Mouse (Mus musculus): Measurements from ENCODE around the gene Pam.
A peak's percentile ranks its signal among the peaks of the same experiment; 100 is the strongest.
"Not testable (repeated sequence)": the region's sequence is repeated elsewhere in the genome, so short reads cannot be mapped to it uniquely, and the experiment has no call there.

Gene Pam

DNA sequence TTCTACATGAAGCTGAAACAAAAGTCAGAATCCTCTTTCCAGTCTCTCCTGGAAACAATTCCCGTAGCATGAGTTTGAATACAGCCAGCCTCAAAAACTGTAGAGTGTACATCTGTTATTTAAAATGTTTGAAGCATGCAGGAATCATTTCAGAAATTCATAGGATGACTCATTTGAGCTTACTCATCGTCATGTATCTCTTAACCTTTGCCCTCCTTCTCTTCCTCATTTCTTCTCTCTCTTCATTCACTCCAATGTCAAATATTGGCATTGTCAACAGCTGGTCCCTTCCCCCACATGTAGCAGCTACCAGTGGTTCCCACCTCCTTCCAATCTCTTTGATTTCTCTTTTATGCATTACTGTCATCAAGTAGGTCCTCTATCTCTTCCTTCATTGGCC is 59.7 kb downstream of the Pam start:
- DNase-seq (ENCODE audit: low spot score) = no peak

DNA sequence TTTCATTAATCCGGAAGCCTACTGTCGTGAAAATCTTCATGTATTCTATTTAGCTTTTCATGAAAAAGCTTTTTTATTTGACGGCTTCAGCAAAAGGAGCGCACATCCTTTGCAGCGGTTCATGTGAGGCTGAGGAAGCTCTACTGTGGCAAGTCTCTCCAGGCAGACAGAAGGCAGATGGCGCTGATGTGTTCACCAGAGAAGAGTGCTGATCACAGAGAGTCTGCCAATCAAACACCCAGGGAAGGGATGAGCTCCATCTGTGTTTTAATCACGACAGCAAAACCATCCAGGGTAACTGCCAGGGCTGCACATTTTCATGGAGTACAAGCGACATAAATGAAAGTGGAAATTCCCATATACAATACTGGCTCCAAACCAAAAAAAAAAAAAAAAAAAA is 63.6 kb downstream of the Pam start:
- no peak for DNase-seq (ENCODE audit: low spot score)

DNA sequence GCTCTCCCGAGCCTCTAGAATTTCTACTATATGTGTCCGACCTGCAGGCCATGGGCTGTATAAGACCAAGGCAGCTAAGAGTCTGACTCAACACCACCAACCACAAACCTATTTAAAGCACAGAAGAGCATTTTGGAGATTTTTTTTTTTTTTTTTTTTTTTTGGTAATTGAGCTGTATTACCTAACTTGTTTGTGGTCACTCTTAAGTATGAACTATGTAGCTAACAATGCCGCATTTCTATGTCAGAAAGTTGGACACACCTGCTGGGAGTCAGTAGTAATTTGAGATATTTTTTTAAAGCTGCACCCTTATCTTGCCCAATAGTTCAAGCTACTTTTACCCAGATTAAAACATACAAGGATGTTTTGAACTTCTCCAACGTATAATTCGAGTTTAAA is 66.4 kb downstream of the Pam start:
- no peak for DNase-seq (ENCODE audit: low spot score)

DNA sequence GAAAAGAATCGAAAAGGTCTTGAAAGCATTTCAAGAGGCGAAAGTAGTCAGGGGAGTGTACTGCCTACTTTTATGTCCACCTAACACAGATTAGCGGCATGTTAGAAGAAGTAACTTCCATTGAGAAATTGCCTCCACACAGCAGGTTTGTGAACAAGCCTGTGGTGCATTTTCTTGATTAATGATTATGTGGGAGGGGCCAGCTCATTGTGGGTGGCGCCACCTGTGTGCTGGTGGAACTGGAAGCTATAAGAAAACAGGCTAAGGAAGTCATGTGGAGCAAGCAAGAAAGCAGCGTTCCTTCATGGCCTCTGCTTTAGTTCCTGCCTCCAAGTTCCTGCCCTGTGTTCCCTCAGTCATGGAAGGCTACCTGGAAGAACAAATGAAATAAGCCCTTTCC is 67.0 kb downstream of the Pam start:
- DNase-seq (ENCODE audit: low spot score) = no peak

DNA sequence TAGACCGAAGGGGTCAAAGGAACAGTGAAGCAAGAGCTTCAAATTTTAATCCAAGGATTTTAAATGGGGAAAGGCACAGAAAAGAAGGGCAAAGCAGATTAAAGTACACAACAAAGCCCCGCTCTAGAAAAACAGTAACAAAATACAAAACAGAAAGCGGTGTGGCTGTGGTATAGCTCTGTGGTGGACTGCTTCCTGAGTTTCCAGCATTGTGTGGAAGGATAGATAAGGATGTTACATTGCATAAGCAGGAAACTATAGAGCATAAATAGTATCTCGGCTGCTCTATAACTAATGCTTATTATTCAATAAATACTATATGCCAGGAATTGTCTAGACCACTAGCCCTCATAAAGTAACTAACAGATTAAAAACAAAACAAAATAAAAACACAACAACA is 67.5 kb downstream of the Pam start:
- DNase-seq (ENCODE audit: low spot score) = no peak

DNA sequence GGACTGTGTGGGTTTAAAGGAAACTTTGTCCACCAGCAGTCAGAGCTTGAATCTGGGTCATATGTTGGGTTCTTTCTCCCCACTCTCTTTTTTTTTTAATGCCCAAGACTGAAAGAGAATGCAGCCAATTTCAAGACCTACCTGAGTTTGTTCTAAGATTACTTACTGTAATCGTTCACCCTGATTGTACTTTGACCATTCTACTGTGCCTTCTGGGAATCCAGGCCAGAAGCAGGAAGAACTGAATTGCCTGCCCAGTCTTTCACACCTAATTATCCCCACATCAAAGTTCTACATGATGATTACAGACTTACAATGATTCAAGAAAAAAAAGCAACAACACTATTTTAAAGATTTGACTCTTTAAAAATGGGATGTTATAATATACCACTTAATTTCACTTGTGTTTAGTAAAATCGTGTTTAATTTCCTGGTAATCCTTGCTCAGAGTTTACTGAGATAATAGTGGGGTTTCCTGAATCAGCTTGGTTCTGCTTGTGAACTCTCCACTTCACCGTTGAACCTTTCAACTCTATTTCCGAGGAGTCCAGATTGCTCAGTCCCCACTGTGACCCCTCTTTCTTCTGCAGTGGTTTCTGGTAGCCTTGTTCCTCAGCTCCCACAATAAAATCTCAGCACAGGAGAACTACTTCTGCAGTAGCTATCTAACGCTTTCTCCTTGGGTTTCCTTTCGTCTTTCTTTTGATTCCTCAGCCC is 69.4 kb downstream of the Pam start:
- no peak for DNase-seq (ENCODE audit: low spot score)

DNA sequence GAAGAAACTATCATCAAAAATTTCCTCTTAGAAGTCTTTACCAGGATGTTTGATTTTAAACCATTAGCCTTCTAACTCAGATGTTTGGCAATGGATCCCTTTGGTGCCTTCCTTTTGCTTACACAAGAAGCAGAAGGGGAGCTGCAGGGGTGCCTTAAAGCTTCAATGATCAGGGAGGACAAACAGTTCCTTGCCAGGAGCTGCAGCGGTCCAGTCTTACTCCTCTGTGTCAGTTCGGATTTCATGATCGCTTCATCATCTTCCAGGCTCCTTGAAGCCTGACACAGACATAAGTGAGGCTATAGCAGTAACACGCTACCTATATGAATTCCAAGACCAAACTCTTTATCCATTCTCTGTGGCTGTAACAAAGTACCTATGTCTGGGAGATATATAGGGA is 71.6 kb downstream of the Pam start:
- no peak for DNase-seq (ENCODE audit: low spot score)

DNA sequence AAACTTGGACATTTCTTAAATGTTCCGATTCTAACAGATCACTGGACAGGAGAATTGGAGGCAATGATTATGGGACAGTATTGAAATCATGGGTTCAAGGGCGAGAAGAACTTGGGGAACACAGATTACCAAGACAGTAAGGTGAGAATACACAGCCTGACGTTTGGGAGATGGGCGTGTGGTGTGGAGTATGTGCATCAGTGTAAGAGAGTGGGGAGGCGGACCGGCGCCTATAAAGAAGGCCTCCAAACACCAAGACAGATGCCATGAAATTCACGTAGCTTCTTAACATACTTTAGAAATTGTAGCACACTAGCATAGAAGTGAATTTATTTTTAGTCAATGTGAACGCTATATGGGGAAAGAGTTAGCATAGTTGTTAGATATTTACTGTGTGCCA is 76.5 kb downstream of the Pam start:
- no peak for DNase-seq (ENCODE audit: low spot score)

DNA sequence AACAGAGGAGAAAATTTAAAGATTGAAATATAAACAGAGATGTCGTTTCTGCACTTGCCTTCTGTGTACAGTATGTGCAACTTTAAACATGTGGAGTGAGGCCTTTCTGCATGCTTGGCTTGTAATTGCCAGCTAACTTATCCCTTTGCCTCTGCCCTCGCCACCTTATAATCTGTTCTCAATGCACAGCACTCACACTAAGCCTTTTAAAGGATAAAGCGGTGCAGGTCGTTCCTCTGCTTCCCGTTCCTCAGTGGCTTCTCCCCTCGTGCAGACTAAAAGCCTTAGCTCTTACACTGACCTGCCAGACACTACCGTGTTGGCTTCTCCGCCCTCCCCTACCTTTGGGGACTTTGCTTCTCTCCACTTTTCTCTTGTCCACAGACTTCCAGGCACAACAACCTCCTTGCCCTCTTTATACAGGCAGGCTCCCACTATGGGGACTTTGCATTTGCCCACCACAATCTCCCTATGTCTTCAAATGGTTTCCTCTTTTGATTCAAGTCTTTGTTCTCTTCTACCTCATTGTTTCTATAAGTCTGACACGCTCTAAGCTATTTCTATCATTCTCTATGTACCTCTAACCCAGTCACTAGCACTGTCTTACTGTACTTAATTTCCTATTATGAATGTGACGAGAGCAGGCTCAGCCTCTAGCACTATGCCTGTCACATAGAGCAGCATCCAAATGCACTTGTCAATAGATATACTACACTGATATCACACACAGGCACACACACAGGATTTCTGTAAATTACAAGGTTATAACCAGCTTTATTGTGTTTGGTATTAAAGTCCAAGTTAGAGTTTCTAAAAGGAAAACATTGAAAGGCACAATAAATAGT is 79.2 kb downstream of the Pam start:
- no peak for DNase-seq (ENCODE audit: low spot score)

DNA sequence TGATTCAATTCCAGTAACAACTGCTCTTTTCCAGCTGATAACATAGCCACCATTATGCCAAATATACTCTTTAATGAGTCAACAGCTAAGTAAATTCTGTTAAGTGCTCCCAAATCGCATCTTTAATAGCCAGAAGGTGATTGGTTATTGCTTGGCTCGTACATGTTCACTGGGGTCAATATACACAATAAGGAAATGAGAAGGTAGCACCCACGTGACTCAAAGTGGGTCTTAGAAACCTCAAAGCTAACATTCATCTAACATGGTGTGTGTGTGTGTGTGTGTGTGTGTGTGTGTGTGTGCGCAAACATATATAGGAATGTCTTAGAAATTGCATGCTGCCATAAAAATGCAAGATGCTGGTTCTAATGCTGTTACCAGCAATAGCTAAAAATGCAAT is 79.9 kb downstream of the Pam start:
- DNase-seq (ENCODE audit: low spot score) = no peak

DNA sequence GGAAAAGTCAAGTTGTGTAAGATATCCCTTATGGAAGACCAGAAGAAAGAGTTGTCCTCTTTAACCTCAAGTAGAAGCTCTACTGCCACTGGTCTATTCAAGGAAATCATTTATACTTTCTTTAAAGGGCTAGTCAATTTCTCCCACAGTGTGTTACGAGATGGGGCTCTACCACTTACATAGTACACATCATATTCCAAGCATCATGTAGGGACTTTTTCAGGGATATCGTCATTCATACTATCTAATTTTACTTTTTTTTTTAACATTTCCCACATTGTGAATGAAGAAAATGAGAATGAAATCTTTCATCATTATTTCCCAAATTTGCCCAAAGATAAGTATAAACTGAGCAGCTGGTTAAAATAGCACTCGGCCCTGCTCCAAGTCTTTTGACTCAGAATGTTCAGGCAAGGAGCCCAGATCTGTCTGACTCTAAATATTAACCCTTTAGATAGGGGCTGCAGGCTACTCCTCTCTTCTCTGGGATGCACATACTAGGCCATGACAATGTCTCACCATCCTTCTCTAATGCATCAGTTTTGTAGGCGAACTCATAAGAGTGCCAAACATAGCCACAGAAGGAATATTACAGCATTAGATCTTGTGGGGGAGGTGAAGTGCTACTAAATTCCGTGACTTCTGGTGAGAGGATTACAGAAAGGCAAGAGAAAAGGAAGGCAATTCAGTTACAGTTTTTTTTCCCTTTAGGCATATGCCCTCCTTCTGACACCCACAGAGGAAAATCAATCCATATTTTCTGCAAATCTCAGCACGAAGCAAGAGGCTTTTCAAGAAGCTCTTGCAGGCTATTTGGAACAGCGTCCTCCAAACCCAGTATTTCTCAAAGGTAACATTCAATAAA is 92.7 kb downstream of the Pam start:
- DNase-seq (ENCODE audit: low spot score) = no peak

DNA sequence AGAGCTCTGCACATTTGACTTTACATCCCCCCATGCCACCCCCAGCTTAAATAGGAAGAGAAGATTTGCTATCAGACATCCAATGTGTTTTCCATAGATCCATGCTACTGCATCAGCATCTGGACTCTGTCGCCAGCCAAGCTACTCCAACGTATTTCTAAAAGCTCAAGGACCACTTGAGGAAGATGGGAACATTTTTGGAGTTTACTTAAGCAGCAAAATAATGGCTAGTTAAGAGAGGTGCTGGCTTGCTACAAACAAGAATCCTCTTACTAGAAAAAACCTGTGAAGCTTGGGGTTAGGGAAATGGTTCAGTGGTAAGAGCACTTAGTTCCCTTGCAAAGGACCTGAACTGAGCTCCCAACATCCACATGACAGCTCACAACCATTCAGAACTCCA is 96.0 kb downstream of the Pam start:
- DNase-seq (ENCODE audit: low spot score) = no peak

DNA sequence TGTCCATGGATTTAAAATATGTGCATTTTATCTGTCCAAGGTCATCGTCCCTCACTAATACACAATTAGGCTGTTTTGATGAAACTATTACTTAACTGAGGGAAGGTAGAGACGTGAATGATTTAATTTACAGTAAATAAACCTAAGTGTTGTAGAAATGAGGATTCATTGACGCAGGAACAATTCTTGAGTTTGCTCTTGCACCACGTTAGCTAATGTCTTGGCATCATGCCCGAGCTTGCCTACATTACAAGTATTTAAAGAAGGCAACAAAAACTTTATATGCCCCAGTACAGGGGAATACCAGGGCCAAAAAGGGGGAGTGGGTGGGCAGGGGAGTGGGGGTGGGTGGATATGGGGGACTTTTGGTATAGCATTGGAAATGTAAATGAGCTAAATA is 96.5 kb downstream of the Pam start:
- DNase-seq (ENCODE audit: low spot score) = not testable (repeated sequence)

DNA sequence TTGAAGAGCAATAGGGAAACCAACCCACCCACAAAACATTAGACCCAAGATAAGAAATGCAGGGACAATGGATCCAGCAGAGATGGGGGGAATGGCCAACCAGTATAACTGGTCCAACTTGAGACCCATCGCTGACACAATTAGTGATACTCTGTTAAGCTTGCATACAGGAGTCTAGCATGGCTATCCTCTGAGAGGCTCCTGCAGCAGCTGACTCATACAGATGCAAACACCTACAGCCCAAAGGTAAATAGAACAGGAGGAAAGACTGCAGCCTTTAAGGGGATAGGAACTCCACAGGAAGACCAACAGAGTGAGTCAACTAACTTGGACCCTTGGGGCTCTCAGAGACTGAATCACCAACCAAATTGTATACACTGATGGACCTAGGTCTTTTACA is 98.4 kb downstream of the Pam start:
- no peak for DNase-seq (ENCODE audit: low spot score)

DNA sequence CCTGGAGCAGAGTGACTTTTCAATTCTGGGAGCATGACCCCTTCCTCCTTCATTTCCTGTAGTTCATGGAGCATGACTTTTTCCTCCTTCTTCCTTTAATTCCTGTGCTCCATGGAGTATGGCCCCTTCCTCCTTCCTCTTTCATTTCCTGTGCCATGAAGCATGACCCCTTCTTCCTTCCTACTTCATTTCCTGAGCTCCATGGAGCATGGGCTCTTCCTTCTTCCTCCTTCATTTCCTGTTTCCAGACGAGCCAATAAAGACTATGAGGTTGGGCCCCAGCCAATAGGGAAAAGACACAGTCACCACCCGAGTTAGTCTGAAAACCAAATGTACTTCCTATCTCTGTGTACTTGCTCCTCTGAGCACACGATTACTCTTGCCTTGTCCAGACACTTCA is 103.5 kb downstream of the Pam start:
- no peak for DNase-seq (ENCODE audit: low spot score)

DNA sequence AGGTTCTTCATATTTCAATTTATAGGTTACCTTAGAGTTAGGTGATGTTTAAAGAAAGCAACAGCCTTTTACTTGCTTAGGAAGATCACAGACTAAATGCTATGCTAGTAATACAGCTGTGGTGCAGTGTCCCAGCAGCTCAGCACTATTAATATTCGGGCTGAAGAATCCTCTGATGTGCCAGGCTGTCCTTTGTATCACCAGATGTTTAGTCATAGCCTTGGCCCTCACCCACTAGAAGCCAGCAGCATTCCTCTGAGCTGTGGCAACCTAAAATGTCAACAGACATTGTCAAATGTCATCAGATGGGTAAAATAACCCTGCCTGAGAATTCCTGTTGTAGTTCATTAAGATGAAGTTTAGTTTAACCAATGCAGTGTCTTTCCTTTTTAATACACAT is 112.3 kb downstream of the Pam start:
- DNase-seq (ENCODE audit: low spot score) = no peak

DNA sequence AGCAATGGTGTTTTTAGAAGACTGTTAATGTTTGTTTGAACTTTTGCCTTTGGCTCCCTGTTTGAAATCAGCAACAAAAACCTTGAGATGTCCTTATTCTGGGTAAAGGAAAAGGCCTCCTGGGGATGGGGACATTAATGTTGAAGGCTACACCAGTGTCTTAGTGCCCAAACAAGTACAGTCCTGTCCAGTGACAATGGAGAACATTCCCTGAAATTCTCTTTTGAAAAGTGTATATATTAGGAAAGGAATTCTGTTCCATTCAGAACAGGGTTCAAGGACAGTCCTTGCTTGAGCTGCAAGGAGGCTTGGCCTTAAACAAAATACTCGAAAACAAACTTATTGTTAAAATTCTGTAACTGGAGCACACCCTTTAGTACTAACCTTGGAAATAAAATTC is 116.0 kb downstream of the Pam start:
- DNase-seq (ENCODE audit: low spot score) = no peak

DNA sequence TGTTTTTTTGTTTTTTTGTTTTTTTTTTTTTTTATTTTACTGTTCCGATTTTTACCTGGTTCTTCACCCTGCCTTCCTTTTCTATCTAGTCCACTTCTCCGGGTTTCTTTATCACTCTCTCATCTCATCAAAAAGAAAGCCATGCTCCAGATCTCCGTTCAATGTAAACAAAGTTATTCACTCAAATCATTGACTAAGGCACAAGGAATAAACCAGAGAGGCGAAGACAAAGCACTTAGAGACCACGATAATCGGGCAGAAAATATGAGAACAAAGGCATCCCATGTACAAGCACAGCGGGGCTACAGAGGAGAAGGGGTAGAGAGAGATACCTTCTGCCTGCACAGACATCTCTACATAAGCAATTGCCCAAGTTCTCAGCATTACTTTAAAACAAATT is 117.9 kb downstream of the Pam start:
- DNase-seq (ENCODE audit: low spot score) = peak; percentile 42

DNA sequence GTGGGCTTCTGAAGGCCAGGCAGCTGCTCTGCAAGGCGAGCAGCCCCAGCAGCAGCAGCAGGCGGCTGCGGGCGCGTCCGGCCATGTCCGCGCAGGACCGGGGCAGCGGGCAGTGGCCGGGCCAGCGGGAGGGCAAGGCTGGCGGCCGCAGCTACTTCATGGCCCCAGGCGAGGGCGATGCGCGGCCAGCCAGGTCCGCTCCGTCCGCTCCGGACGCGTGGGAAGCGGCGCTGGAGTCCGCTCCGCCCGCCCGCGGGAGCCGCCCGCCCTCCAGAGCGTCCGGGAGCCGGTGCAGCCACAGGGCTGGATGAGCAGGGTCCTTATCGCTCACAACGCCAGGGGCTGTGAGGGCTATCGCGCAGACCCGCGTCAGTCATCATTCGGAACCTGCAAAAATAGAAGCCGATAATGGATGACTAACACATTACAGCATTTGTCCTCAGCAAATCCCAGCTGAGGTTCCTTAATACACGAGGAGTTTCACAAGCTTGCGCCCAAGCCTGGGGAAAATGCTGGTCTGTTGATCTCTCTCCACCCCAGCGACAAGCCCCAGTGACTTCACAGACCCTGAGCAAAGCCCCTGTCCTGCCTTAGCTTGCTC is 118.5 kb downstream of the Pam start:
- peak; percentile 83 for DNase-seq (ENCODE audit: low spot score)

DNA sequence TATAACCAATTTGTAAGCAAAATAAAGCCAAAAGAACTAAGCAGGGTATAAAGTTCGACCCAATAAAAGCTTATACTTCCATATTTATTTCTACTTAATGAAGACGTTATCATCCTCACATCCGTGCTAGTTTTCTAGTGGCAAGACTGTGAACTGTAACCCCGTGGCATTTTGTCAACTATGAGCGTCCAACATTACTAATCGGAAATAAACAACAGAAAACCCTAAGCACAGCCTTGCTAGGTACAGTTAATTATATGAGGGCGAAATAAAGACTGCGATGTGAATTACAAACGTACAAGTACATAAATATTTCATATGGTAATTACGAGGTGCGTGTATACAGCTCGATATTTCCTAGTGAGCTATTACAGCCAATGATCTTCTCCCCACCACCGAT is 119.4 kb downstream of the Pam start:
- DNase-seq (ENCODE audit: low spot score) = peak; percentile 21

DNA sequence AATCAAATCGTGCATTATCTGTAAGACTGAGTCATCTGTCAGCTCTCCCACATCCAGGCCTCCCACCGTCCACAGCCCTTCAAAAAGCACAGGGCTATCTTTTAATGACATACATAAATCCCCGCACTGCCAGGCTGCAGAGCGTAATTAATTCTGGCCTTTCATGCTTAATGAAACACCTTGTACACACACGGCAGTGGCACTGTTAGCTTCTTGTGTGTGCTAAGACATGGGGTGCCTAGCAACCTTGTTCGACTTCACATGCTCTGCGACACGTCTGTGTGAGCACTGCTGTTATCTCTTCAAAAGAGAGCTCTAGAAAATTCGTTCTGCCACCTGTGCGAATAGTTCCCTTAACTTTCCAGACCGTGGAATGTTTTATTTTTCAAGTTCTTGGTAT is 120.5 kb downstream of the Pam start:
- DNase-seq (ENCODE audit: low spot score) = peak; percentile 40

DNA sequence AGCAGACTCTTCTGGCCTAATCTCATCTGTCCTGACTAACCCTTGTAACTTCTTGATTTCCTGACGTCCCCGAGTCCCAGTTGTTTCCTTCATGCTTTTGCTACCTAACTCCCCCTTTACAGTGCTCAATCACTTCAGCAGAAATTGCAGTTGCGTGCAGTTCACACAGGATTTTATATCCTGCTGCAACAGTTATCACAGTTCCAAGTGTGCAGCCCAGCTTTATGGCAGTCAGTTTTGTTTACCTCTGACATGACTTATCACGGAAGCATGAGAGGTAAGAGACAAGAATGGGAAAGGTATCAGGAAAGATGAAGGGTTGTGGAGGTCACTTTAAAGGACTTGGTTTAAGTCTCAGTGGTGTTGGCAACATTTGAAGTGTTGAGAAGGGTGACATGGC is 125.7 kb downstream of the Pam start:
- DNase-seq (ENCODE audit: low spot score) = no peak

All from embryo, embryonic 10.5 days (tissue).